Mouse (Mus musculus) small intestine, adult 2 months (tissue): Measurements from ENCODE around the gene Pir. TPM values are rescaled to one million over a fixed set of nuclear protein-coding genes. Genes with fewer than 3 reads are reported as not detected.

Source experiments
- H3K27ac ChIP-seq: fragments of 200-500 bp; 2 replicates; pipeline ENCODE4 v1.5.1; 2012; ENCODE audit warnings: low read depth, low read length, control low read depth, inconsistent platforms; ENCODE audit not compliant: insufficient read depth
- H3K27me3 ChIP-seq: fragments of 200-500 bp; 2 replicates; pipeline ENCODE4 v1.6.1; 2012; ENCODE audit warnings: mild to moderate bottlenecking, moderate library complexity, low read length, inconsistent platforms; ENCODE audit not compliant: control insufficient read depth, insufficient read depth
- H3K36me3 ChIP-seq: fragments of 200-500 bp; 2 replicates; pipeline ENCODE4 v1.6.1; 2012; ENCODE audit warnings: mild to moderate bottlenecking, low read length, control low read depth, inconsistent platforms; ENCODE audit not compliant: control insufficient read depth, insufficient read depth
- H3K4me1 ChIP-seq: fragments of 200-500 bp; 2 replicates; pipeline ENCODE4 v1.6.1; 2012; ENCODE audit warnings: low read length, inconsistent platforms, mixed read lengths; ENCODE audit not compliant: control insufficient read depth, insufficient read depth, insufficient read length
- H3K4me3 ChIP-seq: fragments of 200-500 bp; 2 replicates; pipeline ENCODE4 v1.5.1; 2012; ENCODE audit warnings: low read depth, mild to moderate bottlenecking, control low read depth, inconsistent platforms, low read length, moderate library complexity
- CTCF ChIP-seq: fragments of 200-500 bp; IDR thresholded peaks from 2 replicates; pipeline ENCODE4 v1.5.1; 2012; ENCODE audit warnings: low read depth, mild to moderate bottlenecking, control low read depth, inconsistent platforms, low read length, moderate library complexity, mixed read lengths; ENCODE audit not compliant: insufficient replicate concordance, insufficient read length; ENCODE audit errors: extremely low read depth
- POLR2A ChIP-seq: fragments of 200-500 bp; IDR thresholded peaks from 2 replicates; pipeline ENCODE4 v1.6.1; 2012; ENCODE audit warnings: low read depth, mild to moderate bottlenecking, control low read depth, inconsistent platforms, low read length, moderate library complexity
- WGBS: fragments of 180-500 bp; shearing (Covaris S2); methylation state at CpG from one replicate; pipeline ENCODE4 v1.1.7; 2018; 5-methylcytosine and 5-hydroxymethylcytosine counted together
- polyA plus RNA-seq: library from polyadenylated mRNA; depleted of rRNA; stranded (reverse); fragments of >200 nt; gene quantifications from 2 replicates; pipeline ENCODE4 v1.2.3, GENCODE M21; 2012; rRNA removed

The Pir gene
- 0.53 and 0.99 TPM in 2 replicates for polyA plus RNA-seq

- peak within 1 kb of the TSS; percentile 67 for H3K4me3 ChIP-seq
- H3K27ac ChIP-seq: peak within 1 kb of the TSS; percentile 33
- 11% methylated on average over 20 of the region's 20 CpGs for WGBS
- H3K27me3 ChIP-seq: no peaks in the 10 kb centered on the region
- no peaks in the 10 kb centered on the region for H3K36me3 ChIP-seq
- H3K4me1 ChIP-seq: 0 out of 2 replicates have a peak, but pooled peaks cover 3% of the 10 kb centered on the region
- peak; percentile 45; the same call in 1 of the 2 replicates for TF ChIP-seq CTCF
- TF ChIP-seq POLR2A: no peak
Measured at GRCm38 (mm10) chrX:164269285-164269761, at the start of gene Pir. Gene Pir (plus strand): TSS chrX:164269371.

- Histone ChIP-seq H3K36me3 (no peaks in the 10 kb centered on the region), H3K27ac (no peak overlapping the region), H3K4me3 (no peak overlapping the region), H3K27me3 (no peaks in the 10 kb centered on the region), H3K4me1 (no peaks in the 10 kb centered on the region)
- WGBS: 78% methylated on average over 2 of the region's 2 CpGs
- TF ChIP-seq CTCF (peak; percentile 33; the same call in 1 of the 2 replicates), POLR2A (no peak)
Measured at GRCm38 (mm10) chrX:164221989-164222388, 47.2 kb upstream of the Pir start.

GRCm38 (mm10) chrX:164233380-164233779 is 35.8 kb upstream of the Pir start:
- Histone ChIP-seq H3K27me3 (no peaks in the 10 kb centered on the region), H3K4me3 (no peak overlapping the region), H3K4me1 (no peaks in the 10 kb centered on the region), H3K27ac (peak overlapping the region; percentile 45; the same call in 1 of the 2 replicates), H3K36me3 (no peaks in the 10 kb centered on the region)
- no peak for TF ChIP-seq CTCF
- no peak for TF ChIP-seq POLR2A
- WGBS: 29% methylated on average over 8 of the region's 8 CpGs

- WGBS: 6% methylated on average over 5 of the region's 5 CpGs
- Histone ChIP-seq H3K36me3 (no peaks in the 10 kb centered on the region), H3K4me1 (no peaks in the 10 kb centered on the region), H3K27me3 (no peaks in the 10 kb centered on the region), H3K27ac (no peak overlapping the region), H3K4me3 (no peak overlapping the region)
- TF ChIP-seq POLR2A (no peak), CTCF (no peak)
Measured at GRCm38 (mm10) chrX:164245714-164246113, 23.5 kb upstream of the Pir start.

GRCm38 (mm10) chrX:164246722-164247121 is 22.4 kb upstream of the Pir start:
- TF ChIP-seq POLR2A (no peak), CTCF (no peak)
- Histone ChIP-seq H3K27me3 (no peaks in the 10 kb centered on the region), H3K4me1 (no peaks in the 10 kb centered on the region), H3K27ac (no peak overlapping the region), H3K4me3 (no peak overlapping the region), H3K36me3 (no peaks in the 10 kb centered on the region)
- 58% methylated on average over 2 of the region's 2 CpGs for WGBS

- no peak for TF ChIP-seq CTCF
- TF ChIP-seq POLR2A: no peak
Measured at GRCm38 (mm10) chrX:164256527-164256926, 12.6 kb upstream of the Pir start.

GRCm38 (mm10) chrX:164258057-164258456 is 11.1 kb upstream of the Pir start, which contains the start of gene Bmx:
Gene Bmx (minus strand): TSS chrX:164258193.
- no peak within 1 kb of the TSS for H3K4me3 ChIP-seq
- no peaks in the 10 kb centered on the region for H3K36me3 ChIP-seq
- TF ChIP-seq POLR2A: no peak
- TF ChIP-seq CTCF: no peak
- H3K4me1 ChIP-seq: no peaks in the 10 kb centered on the region
- 81% methylated on average over 8 of the region's 8 CpGs for WGBS
- no peaks in the 10 kb centered on the region for H3K27me3 ChIP-seq
- no peak within 1 kb of the TSS for H3K27ac ChIP-seq

More at GRCm38 (mm10) chrX:164256527-164256926, 12.6 kb upstream of the Pir start:
- Histone ChIP-seq H3K27me3 (no peaks in the 10 kb centered on the region), H3K4me3 (no peak overlapping the region), H3K36me3 (no peaks in the 10 kb centered on the region), H3K27ac (no peak overlapping the region), H3K4me1 (no peaks in the 10 kb centered on the region)
- WGBS: 78% methylated on average over 3 of the region's 3 CpGs

GRCm38 (mm10) chrX:164258662-164259061 is 10.5 kb upstream of the Pir start:
- Histone ChIP-seq H3K4me1 (no peaks in the 10 kb centered on the region), H3K27ac (no peak overlapping the region), H3K27me3 (no peaks in the 10 kb centered on the region), H3K36me3 (no peaks in the 10 kb centered on the region), H3K4me3 (no peak overlapping the region)
- WGBS: 74% methylated on average over 5 of the region's 5 CpGs
- TF ChIP-seq CTCF: no peak
- no peak for TF ChIP-seq POLR2A
